Mouse (Mus musculus) bone marrow, adult 2 months (tissue): Measurements from ENCODE around the gene Gabarap.

ENCODE experiments used
- CTCF ChIP-seq: fragments of 200-500 bp; IDR thresholded peaks from 2 replicates; pipeline ENCODE4 v1.5.1; 2011; ENCODE audit warnings: low read length, control low read depth; ENCODE audit not compliant: control insufficient read depth, insufficient read depth
- POLR2A ChIP-seq: fragments of 200-500 bp; IDR thresholded peaks from 2 replicates; pipeline ENCODE4 v1.6.1; 2011; ENCODE audit warnings: low read depth, mild to moderate bottlenecking, control low read depth, low read length, borderline replicate concordance; ENCODE audit not compliant: control insufficient read depth

DNA sequence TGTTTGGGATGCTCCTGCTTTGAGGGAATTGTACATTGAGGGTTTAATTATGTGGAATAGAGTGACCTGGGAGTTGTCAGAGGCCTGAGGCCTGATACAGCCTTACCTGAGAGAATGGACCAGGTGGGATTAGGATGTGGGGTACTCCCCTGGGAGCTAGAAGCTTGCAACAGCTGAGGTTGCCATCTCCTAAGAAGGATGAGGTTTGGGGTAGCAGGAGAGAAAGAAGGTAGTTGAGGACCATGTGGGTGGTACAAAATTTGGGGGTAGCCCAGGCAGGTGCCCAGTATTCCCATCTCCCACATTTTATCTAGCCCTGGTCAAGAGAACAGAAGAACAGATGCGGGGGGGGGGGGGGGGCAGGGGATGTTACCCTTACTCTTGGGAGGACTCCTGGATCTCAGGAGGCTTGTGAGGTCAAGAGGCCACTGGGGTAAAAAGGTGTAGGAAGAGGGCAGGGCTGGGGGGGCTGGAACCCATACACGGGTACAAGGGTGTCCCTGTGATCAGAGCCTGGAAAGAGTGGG is 28.6 kb downstream of the Gabarap start:
- TF ChIP-seq CTCF (no peak), POLR2A (no peak)
